Mouse (Mus musculus): Measurements from ENCODE around the gene Dnaja3.

The Dnaja3 gene

DNA sequence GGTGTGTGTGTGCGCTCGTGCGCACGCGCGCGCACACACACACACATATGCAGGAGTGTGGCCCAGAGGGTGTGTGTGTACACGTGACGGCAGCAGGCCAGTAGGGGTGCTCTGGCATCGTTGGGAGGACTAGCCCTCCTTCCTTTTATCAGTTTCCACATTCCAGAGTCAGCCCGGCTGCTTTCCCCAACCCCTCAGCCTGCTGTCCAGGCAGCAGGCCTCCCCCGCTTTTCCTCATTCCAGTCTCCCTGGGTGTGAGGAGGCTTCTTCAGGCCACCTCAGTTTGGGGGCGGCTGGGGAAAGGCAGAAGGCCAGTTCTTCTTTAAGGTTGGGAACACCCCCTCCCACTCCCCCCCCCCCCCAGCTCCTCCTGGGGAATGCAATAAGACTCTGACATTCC lies 2.4 kb downstream of the Dnaja3 start:
- no peak for DNase-seq (ENCODE audit: low spot score in 2 of 2)

GRCm38 (mm10) chr16:4642937-4643336 lies 3.1 kb downstream of the Dnaja3 start:
- DNase-seq (ENCODE audit: low spot score in 2 of 2), result no peak

- DNase-seq (ENCODE audit: low spot score in 2 of 2), result peak; percentile 67 to 83
These were observed 4.1 kb downstream of the Dnaja3 start for GRCm38 (mm10) chr16:4643670-4644419.

DNA sequence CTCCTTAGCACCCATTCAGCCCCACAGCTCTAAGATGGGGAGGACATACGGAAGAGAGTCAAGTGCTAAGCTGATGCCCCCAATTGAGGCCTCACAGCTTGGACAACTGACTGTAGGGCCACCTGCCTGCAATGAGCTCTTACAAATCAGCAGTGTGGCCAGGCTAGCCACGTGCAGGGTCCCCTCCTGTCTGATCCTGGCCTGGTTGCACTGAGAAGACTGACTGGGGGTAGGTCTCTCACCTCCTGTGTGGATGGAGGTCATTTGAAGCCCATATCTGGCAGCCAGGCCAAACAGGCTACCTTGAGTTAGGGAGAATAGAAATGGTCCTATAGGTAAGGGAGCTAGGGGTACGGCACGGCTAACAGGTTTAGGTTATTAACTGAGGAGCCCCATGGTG lies 6.1 kb downstream of the Dnaja3 start:
- DNase-seq (ENCODE audit: low spot score in 2 of 2), result no peak

- no peak for DNase-seq (ENCODE audit: low spot score in 2 of 2)
These were observed 7.0 kb downstream of the Dnaja3 start for GRCm38 (mm10) chr16:4646831-4647230.

- DNase-seq (ENCODE audit: low spot score in 2 of 2), result no peak
These were observed 7.9 kb downstream of the Dnaja3 start for GRCm38 (mm10) chr16:4647651-4648141.

DNA sequence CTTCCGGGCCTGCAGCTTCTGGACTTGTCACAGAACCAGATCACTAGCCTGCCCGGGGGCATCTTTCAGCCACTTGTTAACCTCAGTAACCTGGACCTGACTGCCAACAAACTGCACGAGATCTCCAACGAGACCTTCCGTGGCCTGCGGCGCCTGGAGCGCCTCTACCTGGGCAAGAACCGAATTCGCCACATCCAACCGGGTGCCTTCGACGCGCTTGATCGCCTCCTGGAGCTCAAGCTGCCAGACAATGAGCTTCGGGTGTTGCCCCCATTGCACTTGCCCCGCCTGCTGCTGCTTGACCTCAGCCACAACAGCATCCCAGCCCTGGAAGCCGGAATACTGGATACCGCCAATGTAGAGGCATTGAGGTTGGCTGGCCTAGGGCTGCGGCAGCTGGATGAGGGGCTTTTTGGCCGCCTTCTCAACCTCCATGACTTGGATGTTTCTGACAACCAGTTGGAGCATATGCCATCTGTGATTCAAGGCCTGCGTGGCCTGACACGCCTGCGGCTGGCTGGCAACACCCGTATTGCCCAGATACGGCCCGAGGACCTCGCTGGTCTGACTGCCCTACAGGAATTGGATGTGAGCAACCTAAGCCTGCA lies 8.7 kb downstream of the Dnaja3 start:
- no peak for DNase-seq (ENCODE audit: low spot score in 2 of 2)

- DNase-seq (ENCODE audit: low spot score in 2 of 2), result no peak
These were observed 9.4 kb downstream of the Dnaja3 start for GRCm38 (mm10) chr16:4649211-4649610.

DNA sequence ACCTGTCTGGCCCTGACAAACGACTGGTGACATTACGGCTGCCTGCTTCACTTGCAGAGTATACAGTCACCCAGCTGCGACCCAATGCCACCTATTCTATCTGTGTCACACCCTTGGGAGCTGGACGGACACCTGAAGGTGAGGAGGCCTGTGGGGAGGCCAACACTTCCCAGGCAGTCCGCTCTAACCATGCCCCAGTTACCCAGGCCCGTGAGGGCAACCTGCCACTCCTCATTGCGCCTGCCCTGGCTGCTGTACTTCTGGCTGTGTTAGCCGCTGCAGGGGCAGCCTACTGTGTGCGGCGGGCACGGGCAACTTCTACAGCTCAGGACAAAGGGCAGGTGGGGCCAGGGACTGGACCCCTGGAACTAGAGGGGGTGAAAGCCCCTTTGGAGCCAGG lies 9.9 kb downstream of the Dnaja3 start:
- DNase-seq (ENCODE audit: low spot score in 2 of 2), result no peak

DNA sequence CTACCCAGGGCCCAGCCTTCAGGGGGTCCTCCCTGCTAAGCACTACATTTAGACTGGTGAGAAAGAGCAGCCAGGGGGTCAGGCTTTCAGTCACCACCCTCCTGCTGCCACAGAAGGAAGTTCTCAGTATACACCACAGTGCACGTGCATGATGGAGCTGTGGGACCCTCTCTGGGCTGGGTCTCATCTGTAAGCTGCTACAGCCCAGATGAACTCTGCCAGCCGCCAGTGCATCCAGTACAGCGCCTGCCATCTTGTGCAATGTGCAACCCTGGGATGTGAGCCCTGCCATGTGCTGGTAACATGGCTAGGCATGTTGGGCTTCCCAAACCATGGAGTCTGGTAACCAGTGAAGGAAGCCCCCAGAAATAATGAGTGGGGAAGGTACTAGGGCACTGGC lies 10.4 kb downstream of the Dnaja3 start:
- DNase-seq (ENCODE audit: low spot score in 2 of 2), result no peak

GRCm38 (mm10) chr16:4651081-4651480 lies 11.3 kb downstream of the Dnaja3 start:
- no peak for DNase-seq (ENCODE audit: low spot score in 2 of 2)

- DNase-seq (ENCODE audit: low spot score in 2 of 2), result no peak
These were observed 11.8 kb downstream of the Dnaja3 start for GRCm38 (mm10) chr16:4651624-4652023.

DNA sequence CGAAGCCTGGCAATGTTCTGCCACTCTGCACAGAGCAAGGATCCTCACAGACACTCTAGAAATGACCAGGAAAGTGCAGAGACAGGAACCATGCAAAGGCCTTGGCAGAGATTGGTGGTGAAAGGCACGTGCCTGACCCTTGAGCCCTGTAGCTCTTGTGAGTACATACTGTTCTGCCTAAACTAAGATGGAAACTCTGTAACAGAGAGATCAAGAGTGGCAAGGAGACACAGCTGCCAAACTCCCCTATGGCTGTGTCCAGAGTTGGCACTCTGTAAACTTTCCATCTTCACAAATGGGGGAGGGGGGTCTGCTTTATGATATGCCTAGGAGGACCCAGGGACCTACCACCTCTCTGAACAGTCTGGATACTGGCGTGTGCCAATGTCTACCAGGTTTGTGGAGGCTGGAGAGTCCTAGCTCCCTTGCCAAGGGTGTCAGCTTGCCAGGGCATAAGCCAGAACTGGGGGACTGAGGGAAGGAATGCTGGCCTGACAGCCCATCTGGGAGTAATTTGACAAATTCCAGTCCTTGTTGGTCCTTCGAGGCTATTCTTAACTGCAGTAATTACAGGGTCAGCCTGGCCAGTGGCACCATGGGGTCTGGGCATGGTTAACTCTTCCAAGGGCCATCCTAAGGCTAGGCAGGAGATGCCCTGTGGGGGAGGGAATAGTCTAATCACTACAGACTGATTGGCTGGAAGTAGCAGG lies 13.1 kb downstream of the Dnaja3 start:
- no peak for DNase-seq (ENCODE audit: low spot score in 2 of 2)

GRCm38 (mm10) chr16:4654706-4655105 lies 14.9 kb downstream of the Dnaja3 start:
- no peak for DNase-seq (ENCODE audit: low spot score in 2 of 2)

DNA sequence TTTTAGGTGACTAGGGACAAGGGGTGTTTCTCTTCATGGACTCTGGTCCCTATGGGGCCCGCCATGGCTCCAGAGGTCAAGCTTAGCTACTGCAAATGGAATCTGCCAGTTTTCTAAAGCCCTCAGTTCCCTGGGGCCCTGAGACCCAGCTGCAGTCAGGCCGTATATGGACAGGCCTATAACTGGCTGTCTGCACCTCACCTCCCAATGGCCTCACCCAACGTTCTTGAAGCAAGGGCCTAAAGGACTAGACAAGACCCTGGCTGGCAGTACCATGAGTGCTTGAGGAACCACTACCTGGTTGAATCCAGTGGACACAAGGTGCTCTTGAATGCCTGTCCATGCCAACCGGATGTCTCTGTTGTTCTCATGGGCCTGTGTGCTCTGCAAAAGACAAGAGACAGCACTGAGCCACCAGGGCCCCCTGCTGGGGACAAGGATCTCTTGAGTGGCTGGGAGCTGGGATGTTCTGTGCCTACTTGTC lies 15.5 kb downstream of the Dnaja3 start:
- no peak for DNase-seq (ENCODE audit: low spot score in 2 of 2)

GRCm38 (mm10) chr16:4655764-4656570 lies 16.2 kb downstream of the Dnaja3 start:
- no peak for DNase-seq (ENCODE audit: low spot score in 2 of 2)

GRCm38 (mm10) chr16:4656571-4657081 lies 16.8 kb downstream of the Dnaja3 start:
- DNase-seq (ENCODE audit: low spot score in 2 of 2), result no peak

DNA sequence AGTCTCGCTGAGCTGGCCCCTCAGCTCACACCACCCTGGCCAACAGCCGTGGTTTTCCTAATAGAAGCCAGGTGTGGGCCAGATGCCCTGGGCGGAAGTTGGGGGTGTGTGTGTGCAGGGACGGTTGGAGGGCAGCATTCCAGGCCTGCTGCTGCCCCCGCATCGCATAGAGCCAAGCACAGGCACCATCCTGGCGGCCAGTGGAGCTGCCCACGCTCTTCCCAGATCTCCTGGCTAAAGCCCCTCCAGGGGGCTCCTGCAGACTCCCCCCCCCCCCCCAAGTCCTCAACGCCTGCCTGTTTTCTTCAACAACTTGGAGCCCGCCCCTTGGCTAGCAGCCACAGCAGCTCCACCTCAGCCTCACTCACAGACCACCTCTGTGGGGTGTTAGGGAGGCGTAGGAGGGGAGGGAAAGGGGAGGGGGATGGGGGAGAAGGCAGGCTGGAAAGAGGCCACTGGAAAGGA lies 19.0 kb downstream of the Dnaja3 start:
- DNase-seq (ENCODE audit: low spot score in 2 of 2), result no peak

GRCm38 (mm10) chr16:4659326-4659725 lies 19.5 kb downstream of the Dnaja3 start:
- DNase-seq (ENCODE audit: low spot score in 2 of 2), result no peak

- no peak for DNase-seq (ENCODE audit: low spot score in 2 of 2)
These were observed 21.8 kb downstream of the Dnaja3 start for GRCm38 (mm10) chr16:4661605-4662004.

- DNase-seq (ENCODE audit: low spot score in 2 of 2), result no peak
These were observed 24.0 kb downstream of the Dnaja3 start for GRCm38 (mm10) chr16:4663806-4664205.
